Mouse (Mus musculus): ENCODE measurements around the gene Ugt8a.

- TF ChIP-seq POLR2A (IDR thresholded peaks at IDR 0.05; ENCODE audit: extremely low read depth, insufficient read depth, low read length) = no peak
- TF ChIP-seq CTCF (IDR thresholded peaks at IDR 0.05; ENCODE audit: extremely low read depth, insufficient read depth, low read length) = peak; percentile 35; the same call in 1 of the 2 replicates
These were observed 56.6 kb downstream of the Ugt8a start for GRCm38 (mm10) chr3:125881835-125882234.
